Mouse (Mus musculus) embryonic facial prominence, embryonic 14.5 days (tissue): ENCODE data around the gene Cck. TPM values are rescaled to one million over a fixed set of nuclear protein-coding genes. Genes with fewer than 3 reads are reported as not detected.
"Not testable (repeated sequence)": the region's sequence is repeated elsewhere in the genome, so short reads cannot be mapped to it uniquely, and the experiment has no call there.

Experiments used
- ATAC-seq: fragments of 200-750 bp; cut with Nextera tagmentation; 2 replicates; pipeline ENCODE4 v1.8.0; 2017; ENCODE audit warnings: low read depth, moderate number of reproducible peaks, moderate TSS enrichment
- DNase-seq: peaks from one replicate; pipeline ENCODE4 v3.0.0-alpha.2; 2015; ENCODE audit warnings: low spot score
- H3K27ac ChIP-seq: fragments of 300-500 bp; sonication (generic); replicated peaks from 2 replicates; pipeline ENCODE4 v1.5.1; 2014; ENCODE audit warnings: low read depth, mild to moderate bottlenecking, low read length, moderate library complexity
- H3K27me3 ChIP-seq: fragments of 300-500 bp; sonication (generic); replicated peaks from 2 replicates; pipeline ENCODE4 v1.6.1; 2014; ENCODE audit warnings: low read length; ENCODE audit not compliant: control insufficient read depth, insufficient read depth
- H3K36me3 ChIP-seq: fragments of 300-500 bp; sonication (generic); 2 replicates; pipeline ENCODE4 v1.6.1; 2014; ENCODE audit warnings: low read length, mixed read lengths; ENCODE audit not compliant: control insufficient read depth, insufficient read depth
- H3K4me1 ChIP-seq: fragments of 300-500 bp; sonication (generic); 2 replicates; pipeline ENCODE4 v1.6.1; 2014; ENCODE audit warnings: antibody characterized with exemption, low read length; ENCODE audit not compliant: control insufficient read depth, insufficient read depth
- H3K4me2 ChIP-seq: fragments of 300-500 bp; sonication (generic); 2 replicates; pipeline ENCODE4 v1.6.1; 2014; ENCODE audit warnings: low read depth, mild to moderate bottlenecking, low read length, moderate library complexity, mixed read lengths
- H3K4me3 ChIP-seq: fragments of 300-500 bp; sonication (generic); 2 replicates; pipeline ENCODE4 v1.5.1; 2014; ENCODE audit warnings: low read depth, mild to moderate bottlenecking, low read length
- H3K9ac ChIP-seq: fragments of 300-500 bp; sonication (generic); 2 replicates; pipeline ENCODE4 v1.6.1; 2014; ENCODE audit warnings: low read depth, mild to moderate bottlenecking, low read length, moderate library complexity, mixed read lengths
- H3K9me3 ChIP-seq: fragments of 300-500 bp; sonication (generic); 2 replicates; pipeline ENCODE4 v1.6.1; 2016; ENCODE audit warnings: low read length; ENCODE audit not compliant: control insufficient read depth
- WGBS: fragments of 180-500 bp; shearing (Covaris S2); extraction: QIAGEN DNeasy Blood & Tissue Kit; methylation state at CpG from one replicate; pipeline ENCODE4 v1.1.7; 2014; 5-methylcytosine and 5-hydroxymethylcytosine counted together
- polyA plus RNA-seq: library from polyadenylated mRNA; unstranded; fragments of >200 nt; fragmentation: Nextera tagmentation; extraction: Ambion mirVana; gene quantifications from 2 replicates; pipeline ENCODE4 v1.2.1, GENCODE M21; 2014

Cck gene
- polyA plus RNA-seq, 1 experiment from 2014 or later, result 8.6 TPM

- ATAC-seq, result no peak
- 72% methylated on average over 3 of the region's 3 CpGs for WGBS
- Histone ChIP-seq H3K36me3 (peaks cover 45% of the 10 kb centered on the region), H3K4me1 (no peaks in the 10 kb centered on the region), H3K9me3 (no peaks in the 10 kb centered on the region), H3K4me2 (no peak overlapping the region), H3K9ac (no peak overlapping the region), H3K27ac (no peak overlapping the region), H3K4me3 (no peak overlapping the region), H3K27me3 (no peaks in the 10 kb centered on the region)
- no peak for DNase-seq
Observed at GRCm38 (mm10) chr9:121454891-121455290, 40.6 kb downstream of the Cck start.

- not testable (repeated sequence) for H3K4me2 ChIP-seq, DNase-seq, H3K27me3 ChIP-seq, H3K9ac ChIP-seq, ATAC-seq, H3K9me3 ChIP-seq, H3K27ac ChIP-seq, H3K4me3 ChIP-seq, H3K4me1 ChIP-seq
- WGBS, result 77% methylated on average over 9 of the region's 9 CpGs
- peaks cover 63% of the 10 kb centered on the region for H3K36me3 ChIP-seq
Observed at GRCm38 (mm10) chr9:121452342-121452942, 43.1 kb downstream of the Cck start.

GRCm38 (mm10) chr9:121446431-121446831 is 49.1 kb downstream of the Cck start:
- no peak overlapping the region for H3K4me3 ChIP-seq
- H3K27me3 ChIP-seq, result no peaks in the 10 kb centered on the region
- H3K4me1 ChIP-seq, result no peaks in the 10 kb centered on the region
- no peak overlapping the region for H3K9ac ChIP-seq
- no peaks in the 10 kb centered on the region for H3K9me3 ChIP-seq
- DNase-seq (no peak), ATAC-seq (no peak)
- H3K36me3 ChIP-seq, result peaks cover 72% of the 10 kb centered on the region
- no peak overlapping the region for H3K4me2 ChIP-seq
- WGBS, result 79% methylated on average over 13 of the region's 13 CpGs
- H3K27ac ChIP-seq, result no peak overlapping the region

DNA sequence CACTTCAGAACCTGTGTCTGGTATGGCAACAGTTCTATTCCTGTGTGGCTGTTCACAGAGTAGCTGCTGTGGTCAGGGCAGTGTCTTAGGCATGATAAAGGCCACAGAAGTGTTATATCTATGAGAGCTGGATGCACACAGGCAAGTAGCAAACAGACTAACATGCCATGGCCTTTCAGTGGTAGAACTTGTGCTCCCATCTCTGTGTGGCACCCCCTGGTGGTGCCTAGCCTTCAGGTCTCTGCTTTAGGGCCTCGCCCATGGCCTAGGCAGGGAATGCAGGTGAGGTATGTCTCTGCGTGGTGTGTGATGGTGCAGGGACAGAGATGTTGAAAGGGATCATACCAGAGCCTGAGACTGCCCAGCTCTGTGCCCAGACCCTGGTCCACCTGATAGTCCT is 50.1 kb downstream of the Cck start:
- WGBS, result 95% methylated on average over 2 of the region's 2 CpGs
- Histone ChIP-seq H3K27me3 (no peaks in the 10 kb centered on the region), H3K4me3 (no peak overlapping the region), H3K36me3 (peaks cover 65% of the 10 kb centered on the region), H3K9ac (no peak overlapping the region), H3K4me1 (no peaks in the 10 kb centered on the region), H3K9me3 (no peaks in the 10 kb centered on the region), H3K27ac (no peak overlapping the region), H3K4me2 (no peak overlapping the region)
- ATAC-seq (0 out of 2 replicates have a peak, but pooled peaks have one; percentile 22), DNase-seq (no peak)

DNA sequence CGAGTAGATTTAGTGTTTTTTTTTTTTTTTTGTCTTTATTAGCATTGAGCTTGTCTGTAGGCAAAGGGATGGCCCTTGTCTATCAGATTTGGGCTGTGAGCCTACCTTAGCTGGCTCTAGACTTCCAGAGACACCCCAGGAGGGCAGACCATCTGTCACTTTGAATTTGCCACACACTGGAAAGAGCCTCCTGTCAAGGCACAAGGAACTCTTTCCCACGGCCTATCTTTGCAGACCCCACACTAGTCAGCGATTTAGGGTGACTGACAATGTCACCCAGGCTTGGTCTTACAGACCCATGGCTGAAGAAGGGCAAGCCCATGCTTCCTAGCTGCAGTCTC is 51.2 kb downstream of the Cck start:
- whole genome bisulfite sequencing, result 79% methylated on average over 3 of the region's 3 CpGs
- Histone ChIP-seq H3K27me3 (no peaks in the 10 kb centered on the region), H3K4me2 (no peak overlapping the region), H3K27ac (no peak overlapping the region), H3K4me1 (no peaks in the 10 kb centered on the region), H3K9me3 (no peaks in the 10 kb centered on the region), H3K36me3 (peaks cover 58% of the 10 kb centered on the region), H3K4me3 (no peak overlapping the region), H3K9ac (no peak overlapping the region)
- ATAC-seq (no peak), DNase-seq (no peak)

- Histone ChIP-seq H3K9me3 (no peaks in the 10 kb centered on the region), H3K4me3 (no peak overlapping the region), H3K4me1 (no peaks in the 10 kb centered on the region), H3K27ac (no peak overlapping the region), H3K36me3 (peaks cover 54% of the 10 kb centered on the region), H3K9ac (no peak overlapping the region), H3K4me2 (no peak overlapping the region), H3K27me3 (no peaks in the 10 kb centered on the region)
- ATAC-seq, result no peak
- WGBS, result 71% methylated on average over 31 of the region's 31 CpGs
- no peak for DNase-seq
Observed at GRCm38 (mm10) chr9:121443696-121444366, 51.7 kb downstream of the Cck start.

- ATAC-seq (no peak), DNase-seq (no peak)
- Histone ChIP-seq H3K9ac (no peak overlapping the region), H3K27me3 (no peaks in the 10 kb centered on the region), H3K4me1 (no peaks in the 10 kb centered on the region), H3K4me2 (no peak overlapping the region), H3K36me3 (peaks cover 37% of the 10 kb centered on the region), H3K4me3 (no peak overlapping the region), H3K9me3 (no peaks in the 10 kb centered on the region), H3K27ac (no peak overlapping the region)
- 82% methylated on average over 1 of the region's 1 CpGs for WGBS
Observed at GRCm38 (mm10) chr9:121442145-121442544, 53.3 kb downstream of the Cck start.
